Mouse (Mus musculus) brain, adult 10 weeks (tissue): Measurements from ENCODE around the gene Shtn1. TPM values are rescaled to one million over a fixed set of nuclear protein-coding genes. Genes with fewer than 3 reads are reported as not detected.

ENCODE experiments used
- polyA plus RNA-seq: library from polyadenylated mRNA; stranded (reverse); fragments of 350-450 nt; fragmentation: Illumina TruSeq; extraction: RNeasy Lipid Tissue Mini Kit (QIAGEN cat#74804); gene quantifications from one replicate; pipeline ENCODE4 v1.2.3, GENCODE M21; 2015; ENCODE audit warnings: low read depth, low replicate concordance

Shtn1 gene
- 27.0 TPM for polyA plus RNA-seq

GRCm38 (mm10) chr19:59075472-59076101 lies at the start of gene Shtn1:
TSS of gene Shtn1 (minus strand) at chr19:59076100.

GRCm38 (mm10) chr19:58942841-58943828 lies 132.8 kb downstream of the Shtn1 start, which contains the start of the genes Eno4 and Hspa12a:
TSS of gene Eno4 (plus strand) at chr19:58943425.
TSS of gene Hspa12a (minus strand) at chr19:58943654.

Other genes with a start within 250 kb of the Shtn1 start
- 3.0 TPM for gene Eno4, start 132.7 kb downstream of the Shtn1 start, polyA plus RNA-seq
- 118 TPM for gene Hspa12a, start 132.4 kb downstream of the Shtn1 start, polyA plus RNA-seq
- gene Vax1, start 94.0 kb upstream of the Shtn1 start, polyA plus RNA-seq: 0.62 TPM
- not detected for gene Kcnk18, start 143.1 kb upstream of the Shtn1 start, polyA plus RNA-seq
- 8.1 TPM for gene Slc18a2, start 184.8 kb upstream of the Shtn1 start, polyA plus RNA-seq
- gene Rps12-ps3, start 246.2 kb upstream of the Shtn1 start, polyA plus RNA-seq: 24.7 TPM